ENCODE assay signal across 9 mouse cellular contexts in the genomic region with DNA sequence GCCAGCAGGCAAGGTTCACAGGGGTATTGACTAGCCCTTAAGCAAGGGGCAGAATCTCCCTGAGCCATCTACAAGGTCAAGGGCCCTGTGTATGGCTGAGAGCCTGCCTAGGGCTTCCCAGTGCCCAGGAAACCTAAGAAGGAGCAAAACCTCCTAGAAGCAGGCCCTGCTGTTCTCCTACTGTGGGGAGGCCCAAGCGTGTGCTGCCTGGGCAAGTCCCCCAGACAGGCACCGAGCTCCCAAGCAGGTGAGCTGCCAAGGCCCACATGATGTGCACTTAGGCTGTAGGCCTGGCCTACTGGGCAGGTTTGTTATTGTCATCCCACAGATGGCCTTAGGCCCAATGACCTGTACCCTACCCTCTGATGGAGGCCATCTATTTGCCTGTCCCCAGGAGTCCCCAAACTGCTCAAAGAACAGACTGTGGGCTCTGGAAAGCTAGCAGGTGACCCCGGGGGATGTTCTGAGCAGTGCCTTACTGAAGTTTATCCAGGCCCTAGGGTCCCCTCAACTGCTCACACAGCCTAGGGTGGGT. TPM values are rescaled to one million over a fixed set of nuclear protein-coding genes. Genes with fewer than 3 reads are reported as not detected.
DNase-seq lines count a peak whose midpoint lies in the region; ATAC-seq and TF ChIP-seq lines count a peak whose summit lies in the region.
"Had no signal": no experiment of that assay in that cellular context is flagged by ENCODE, and none has a peak within 500 bp of the region (broad histone marks: within the 10 kb centered on the region; RNA-seq: fewer than 3 reads in every experiment).

No protein-coding gene starts in this region.

- peak overlapping the region; percentile 87 for H3K27ac ChIP-seq in heart, embryonic 16.5 days (ENCODE audit: low read length)
- H3K27ac ChIP-seq in ES-Bruce4 (ENCODE audit: insufficient read depth, low read length), result peak overlapping the region; percentile 55
- H3K27ac ChIP-seq in forebrain, embryonic 13.5 days, result peak overlapping the region; percentile 72
- H3K27ac ChIP-seq in limb, embryonic 14.5 days (replicated peaks; ENCODE audit: low read depth, low read length), result peak overlapping the region; percentile 91

- TF ChIP-seq POLR2A in ES-Bruce4 (IDR thresholded peaks at IDR 0.05; ENCODE audit: insufficient read depth, low read length), result no peak
- no peak for TF ChIP-seq POLR2A in limb, embryonic 14.5 days (IDR thresholded peaks at IDR 0.05; ENCODE audit: borderline replicate concordance, extremely low read depth, insufficient read depth, insufficient read length)

- no peak for DNase-seq in heart, adult 18-20 months
- no peak for DNase-seq in limb, embryonic 14.5 days (ENCODE audit: low spot score)
- DNase-seq in urinary bladder, postnatal 36 days (ENCODE audit: low spot score in 2 of 2), result no peak
- DNase-seq in ovary, postnatal 10 days (ENCODE audit: low spot score), result no peak
- DNase-seq: cerebellum, adult 8-10 months had no signal

- TF ChIP-seq CTCF in ES-Bruce4 (IDR thresholded peaks at IDR 0.05; ENCODE audit: low read depth, low read length), result no peak

- H3K9me3 ChIP-seq in heart, embryonic 16.5 days (replicated peaks; ENCODE audit: control insufficient read depth, low read length), result no peaks in the 10 kb centered on the region
- no peaks in the 10 kb centered on the region for H3K9me3 ChIP-seq in ES-Bruce4 (replicated peaks; ENCODE audit: control insufficient read depth, insufficient read depth, low read length, poor library complexity, severe bottlenecking)
- no peaks in the 10 kb centered on the region for H3K9me3 ChIP-seq in forebrain, embryonic 13.5 days (replicated peaks)
- no peaks in the 10 kb centered on the region for H3K9me3 ChIP-seq in limb, embryonic 14.5 days (ENCODE audit: control insufficient read depth, low read length)

- H3K9ac ChIP-seq in heart, embryonic 16.5 days (ENCODE audit: low read length), result peak overlapping the region; percentile 56
- no peak overlapping the region for H3K9ac ChIP-seq in ES-Bruce4 (ENCODE audit: low read depth, poor library complexity, severe bottlenecking)
- H3K9ac ChIP-seq in forebrain, embryonic 13.5 days, result no peak overlapping the region
- H3K9ac ChIP-seq in limb, embryonic 14.5 days (ENCODE audit: low read depth, low read length, severe bottlenecking), result no peak overlapping the region

- no peak overlapping the region for H3K4me3 ChIP-seq in heart, embryonic 16.5 days (ENCODE audit: low read length)
- no peak overlapping the region for H3K4me3 ChIP-seq in ES-Bruce4 (ENCODE audit: low read depth, low read length)
- H3K4me3 ChIP-seq in forebrain, embryonic 13.5 days, result no peak overlapping the region
- H3K4me3 ChIP-seq in limb, embryonic 14.5 days (replicated peaks; ENCODE audit: low read length), result no peak overlapping the region

- peaks cover 39% of the 10 kb centered on the region for H3K4me1 ChIP-seq in heart, embryonic 16.5 days (ENCODE audit: control insufficient read depth, insufficient read depth, low read length)
- peaks cover 9% of the 10 kb centered on the region for H3K4me1 ChIP-seq in ES-Bruce4 (ENCODE audit: control insufficient read depth, insufficient read depth, low read length)
- H3K4me1 ChIP-seq in forebrain, embryonic 13.5 days, result peaks cover 62% of the 10 kb centered on the region
- H3K4me1 ChIP-seq in limb, embryonic 14.5 days (ENCODE audit: control insufficient read depth, insufficient read depth, low read length), result peaks cover 48% of the 10 kb centered on the region

- peak overlapping the region; percentile 43; the same call in 1 of the 2 replicates for H3K4me2 ChIP-seq in heart, embryonic 16.5 days (ENCODE audit: low read depth, low read length)
- H3K4me2 ChIP-seq in forebrain, embryonic 13.5 days, result no peak overlapping the region
- no peak overlapping the region for H3K4me2 ChIP-seq in limb, embryonic 14.5 days (replicated peaks; ENCODE audit: low read depth, low read length, severe bottlenecking)

- WGBS in heart, embryonic 16.5 days, result 86% methylated on average over 3 of the region's 3 CpGs
- WGBS in forebrain, embryonic 13.5 days, result 87% methylated on average over 3 of the region's 3 CpGs
- 70% methylated on average over 3 of the region's 3 CpGs for WGBS in limb, embryonic 14.5 days

- H3K27me3 ChIP-seq in heart, embryonic 16.5 days (ENCODE audit: control insufficient read depth, insufficient read depth, low read length), result no peaks in the 10 kb centered on the region
- no peaks in the 10 kb centered on the region for H3K27me3 ChIP-seq in ES-Bruce4 (ENCODE audit: control insufficient read depth, insufficient read depth, low read length, poor library complexity, severe bottlenecking)
- peaks cover 12% of the 10 kb centered on the region; the same call in 1 of the 2 replicates for H3K27me3 ChIP-seq in forebrain, embryonic 13.5 days
- H3K27me3 ChIP-seq in limb, embryonic 14.5 days (ENCODE audit: control insufficient read depth, insufficient read depth, low read length), result no peaks in the 10 kb centered on the region

- peak; percentile 56; the same call in 1 of the 2 replicates for TF ChIP-seq EP300 in ES-Bruce4 (IDR thresholded peaks at IDR 0.05; ENCODE audit: insufficient read depth, low read depth, low read length)

- ATAC-seq in heart, embryonic 16.5 days (replicated peaks; ENCODE audit: extremely low read depth, insufficient read depth, low FRiP score), result no peak
- no peak for ATAC-seq in forebrain, embryonic 13.5 days
- no peak for ATAC-seq in limb, embryonic 14.5 days (ENCODE audit: low FRiP score, low read depth)
- ATAC-seq in cerebellum, adult (ENCODE audit: insufficient number of reproducible peaks, low FRiP score, low TSS enrichment), result no peak

- H3K36me3 ChIP-seq in heart, embryonic 16.5 days (ENCODE audit: control insufficient read depth, insufficient read depth), result no peaks in the 10 kb centered on the region
- no peaks in the 10 kb centered on the region for H3K36me3 ChIP-seq in ES-Bruce4 (ENCODE audit: control insufficient read depth, insufficient read depth, low read length, poor library complexity, severe bottlenecking)
- no peaks in the 10 kb centered on the region for H3K36me3 ChIP-seq in forebrain, embryonic 13.5 days (ENCODE audit: poor library complexity, severe bottlenecking)
- no peaks in the 10 kb centered on the region for H3K36me3 ChIP-seq in limb, embryonic 14.5 days (ENCODE audit: control insufficient read depth, insufficient read depth, low read length)

RNA-seq across cellular contexts. Expression of a gene that starts 9.7 kb away (rescaled TPM):
- 17.9 and 21.8 TPM in 2 replicates for polyA plus RNA-seq in heart, embryonic 16.5 days (2015; fragmentation: Nextera tagmentation; extraction: Ambion mirVana)
- 10 to 100 TPM; 29.8 to 30.5 TPM for total RNA-seq in heart, adult 18-20 months (2021)
- polyA plus RNA-seq in ES-Bruce4 (2011; ENCODE audit: insufficient read depth, insufficient read length, low read depth, missing spikeins), result 31.1 and 31.9 TPM in 2 replicates
- polyA plus RNA-seq in forebrain, embryonic 13.5 days (2015; fragmentation: Nextera tagmentation; extraction: Ambion mirVana), result 28.1 and 32.8 TPM in 2 replicates
- 28.1 and 40.2 TPM in 2 replicates for polyA plus RNA-seq in limb, embryonic 14.5 days (2012; rRNA removed)
- polyA plus RNA-seq in limb, embryonic 14.5 days (2014; fragmentation: Nextera tagmentation; extraction: Ambion mirVana), result 44.5 and 47.0 TPM in 2 replicates
